Mouse (Mus musculus) cortical plate, adult 2 months (tissue): ENCODE results near the gene Tcf7l1.

Source experiments
- CTCF ChIP-seq: fragments of 200-500 bp; IDR thresholded peaks from 2 replicates; pipeline ENCODE4 v1.5.1; 2011; ENCODE audit warnings: mild to moderate bottlenecking, control low read depth, low read length; ENCODE audit not compliant: insufficient read depth; ENCODE audit errors: extremely low read depth
- POLR2A ChIP-seq: fragments of 200-500 bp; IDR thresholded peaks from 2 replicates; pipeline ENCODE4 v1.6.1; 2011; ENCODE audit warnings: mild to moderate bottlenecking, low read length, control low read depth; ENCODE audit not compliant: insufficient read depth; ENCODE audit errors: extremely low read depth

- TF ChIP-seq CTCF (no peak), POLR2A (no peak)
These were observed 134.7 kb downstream of the Tcf7l1 start for GRCm38 (mm10) chr6:72654355-72654754.
